Mouse (Mus musculus): ENCODE measurements around the gene Gclc. TPM values are rescaled to one million over a fixed set of nuclear protein-coding genes. Genes with fewer than 3 reads are reported as not detected.

Gclc gene
- total and polyA plus RNA-seq, 2 experiments from 2014 or later, result 14.4 to 28.4 TPM

DNA sequence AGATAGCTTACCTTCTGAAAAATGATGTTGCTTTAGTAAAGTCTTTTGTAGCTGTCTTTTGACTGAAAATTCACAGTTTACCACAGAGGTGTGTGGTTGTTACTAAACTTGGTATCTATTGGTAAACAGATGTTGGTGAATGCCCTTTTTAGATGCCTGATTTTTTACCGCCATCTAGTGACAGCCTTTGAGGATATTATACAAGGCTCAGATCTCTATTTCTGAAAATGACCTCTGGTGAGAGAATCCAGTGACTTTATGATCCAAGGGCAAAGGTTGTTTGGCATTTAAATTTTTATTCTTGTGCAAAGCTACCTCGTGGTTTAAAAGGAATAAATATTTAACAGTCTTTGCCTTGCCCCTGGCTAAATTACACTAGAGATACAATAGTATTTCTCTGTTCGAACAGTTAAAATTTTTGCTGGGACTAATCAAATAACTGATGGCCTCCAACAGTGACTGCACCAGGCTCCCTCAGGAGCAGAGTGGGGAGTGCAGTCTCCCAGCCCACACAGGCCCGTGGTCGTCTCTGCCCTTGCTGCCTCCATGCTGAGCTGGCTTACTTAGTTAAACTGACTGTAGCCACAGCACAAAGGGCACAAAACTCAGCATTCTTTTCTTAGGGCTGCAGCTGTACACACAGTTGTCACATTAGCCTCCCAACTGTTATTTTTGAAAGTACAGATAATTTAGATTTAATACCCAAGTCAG is 27.3 kb downstream of the Gclc start:
- H3K4me2 ChIP-seq (ENCODE audit: low read depth), result no peak overlapping the region
- H3K9ac ChIP-seq, result no peak overlapping the region
- WGBS, result 47% methylated on average over 5 of the region's 5 CpGs
- H3K4me3 ChIP-seq (ENCODE audit: low read depth, low read length), result no peak overlapping the region
- TF ChIP-seq CTCF (IDR thresholded peaks at IDR 0.05; ENCODE audit: low read depth), result peak; percentile 68
- peak; percentile 56 for DNase-seq
- no peaks in the 10 kb centered on the region for H3K4me1 ChIP-seq (ENCODE audit: insufficient read depth)
- peaks cover 47% of the 10 kb centered on the region for H3K36me3 ChIP-seq (ENCODE audit: insufficient read depth)
- H3K27me3 ChIP-seq (ENCODE audit: insufficient read depth, low read length), result no peaks in the 10 kb centered on the region
- no peaks in the 10 kb centered on the region for H3K9me3 ChIP-seq (ENCODE audit: low read length)
- peak; percentile 47; the same call in 1 of the 2 replicates for ATAC-seq
- no peak overlapping the region for H3K27ac ChIP-seq (ENCODE audit: low read depth, low read length)

GRCm38 (mm10) chr9:77782201-77782600 is 27.9 kb downstream of the Gclc start:
- TF ChIP-seq CTCF (IDR thresholded peaks at IDR 0.05; ENCODE audit: low read depth), result no peak
- Histone ChIP-seq H3K27me3 (ENCODE audit: insufficient read depth, low read length) (no peaks in the 10 kb centered on the region), H3K4me1 (ENCODE audit: insufficient read depth) (no peaks in the 10 kb centered on the region), H3K4me3 (ENCODE audit: low read depth, low read length) (no peak overlapping the region), H3K27ac (ENCODE audit: low read depth, low read length) (no peak overlapping the region), H3K36me3 (ENCODE audit: insufficient read depth) (peaks cover 53% of the 10 kb centered on the region), H3K9me3 (ENCODE audit: low read length) (no peaks in the 10 kb centered on the region), H3K4me2 (ENCODE audit: low read depth) (no peak overlapping the region), H3K9ac (no peak overlapping the region)
- 80% methylated on average over 4 of the region's 4 CpGs for WGBS
- ATAC-seq, result no peak
- DNase-seq, result no peak

DNA sequence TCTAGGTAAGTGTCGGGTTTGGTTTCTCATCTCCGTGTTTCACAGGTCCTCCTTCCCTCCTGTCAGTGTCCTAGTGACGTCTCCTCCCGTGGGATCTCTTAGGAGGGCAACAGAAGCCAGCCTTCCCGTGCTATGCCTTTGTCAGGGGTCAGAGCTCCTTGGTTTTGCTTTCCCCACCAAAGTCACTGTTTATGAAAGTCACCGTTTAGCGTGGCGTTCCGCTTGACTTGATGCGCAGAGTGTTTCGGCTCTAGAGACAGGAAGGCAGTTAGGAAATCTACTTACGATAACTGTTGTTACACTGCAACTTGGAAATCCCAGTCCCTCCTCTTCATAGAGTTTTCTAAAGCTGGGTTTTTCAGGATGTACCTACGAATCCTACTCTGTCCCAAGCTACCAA is 28.7 kb downstream of the Gclc start:
- no peak for ATAC-seq
- Histone ChIP-seq H3K9me3 (ENCODE audit: low read length) (no peaks in the 10 kb centered on the region), H3K4me1 (ENCODE audit: insufficient read depth) (no peaks in the 10 kb centered on the region), H3K9ac (no peak overlapping the region), H3K27me3 (ENCODE audit: insufficient read depth, low read length) (no peaks in the 10 kb centered on the region), H3K36me3 (ENCODE audit: insufficient read depth) (peaks cover 61% of the 10 kb centered on the region), H3K27ac (ENCODE audit: low read depth, low read length) (no peak overlapping the region), H3K4me3 (ENCODE audit: low read depth, low read length) (no peak overlapping the region), H3K4me2 (ENCODE audit: low read depth) (no peak overlapping the region)
- WGBS, result 93% methylated on average over 13 of the region's 13 CpGs
- DNase-seq, result no peak
- TF ChIP-seq CTCF (IDR thresholded peaks at IDR 0.05; ENCODE audit: low read depth), result no peak

DNA sequence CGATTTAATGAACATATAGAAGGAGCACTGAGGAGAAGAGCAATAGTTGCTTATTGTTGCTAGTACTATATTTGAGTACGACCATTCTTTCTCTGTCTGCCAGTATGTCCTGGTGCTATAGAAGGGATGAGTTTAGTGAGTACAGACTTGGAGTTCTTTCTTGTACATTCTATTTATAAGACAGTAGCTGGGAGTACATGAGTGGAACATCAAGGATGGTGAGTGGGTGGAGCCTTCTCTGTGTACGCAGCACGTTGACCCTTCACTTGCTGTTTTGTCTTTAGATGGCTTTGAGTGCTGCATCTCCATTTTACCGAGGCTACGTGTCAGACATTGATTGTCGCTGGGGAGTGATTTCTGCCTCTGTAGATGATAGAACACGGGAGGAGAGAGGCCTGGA is 31.1 kb downstream of the Gclc start:
- DNase-seq, result no peak
- Histone ChIP-seq H3K9me3 (ENCODE audit: low read length) (no peaks in the 10 kb centered on the region), H3K4me2 (ENCODE audit: low read depth) (no peak overlapping the region), H3K9ac (no peak overlapping the region), H3K27ac (ENCODE audit: low read depth, low read length) (no peak overlapping the region), H3K36me3 (ENCODE audit: insufficient read depth) (peaks cover 48% of the 10 kb centered on the region), H3K27me3 (ENCODE audit: insufficient read depth, low read length) (no peaks in the 10 kb centered on the region), H3K4me1 (ENCODE audit: insufficient read depth) (no peaks in the 10 kb centered on the region), H3K4me3 (ENCODE audit: low read depth, low read length) (no peak overlapping the region)
- no peak for TF ChIP-seq CTCF (IDR thresholded peaks at IDR 0.05; ENCODE audit: low read depth)
- 93% methylated on average over 8 of the region's 8 CpGs for WGBS
- ATAC-seq, result no peak

GRCm38 (mm10) chr9:77787936-77788335 is 33.6 kb downstream of the Gclc start:
- Histone ChIP-seq H3K36me3 (ENCODE audit: insufficient read depth) (peaks cover 51% of the 10 kb centered on the region), H3K27me3 (ENCODE audit: insufficient read depth, low read length) (no peaks in the 10 kb centered on the region), H3K4me3 (ENCODE audit: low read depth, low read length) (no peak overlapping the region), H3K9ac (no peak overlapping the region), H3K4me1 (ENCODE audit: insufficient read depth) (no peaks in the 10 kb centered on the region), H3K4me2 (ENCODE audit: low read depth) (no peak overlapping the region), H3K9me3 (ENCODE audit: low read length) (no peaks in the 10 kb centered on the region), H3K27ac (ENCODE audit: low read depth, low read length) (no peak overlapping the region)
- no peak for TF ChIP-seq CTCF (IDR thresholded peaks at IDR 0.05; ENCODE audit: low read depth)
- ATAC-seq (no peak), DNase-seq (no peak)
- 94% methylated on average over 7 of the region's 7 CpGs for WGBS

DNA sequence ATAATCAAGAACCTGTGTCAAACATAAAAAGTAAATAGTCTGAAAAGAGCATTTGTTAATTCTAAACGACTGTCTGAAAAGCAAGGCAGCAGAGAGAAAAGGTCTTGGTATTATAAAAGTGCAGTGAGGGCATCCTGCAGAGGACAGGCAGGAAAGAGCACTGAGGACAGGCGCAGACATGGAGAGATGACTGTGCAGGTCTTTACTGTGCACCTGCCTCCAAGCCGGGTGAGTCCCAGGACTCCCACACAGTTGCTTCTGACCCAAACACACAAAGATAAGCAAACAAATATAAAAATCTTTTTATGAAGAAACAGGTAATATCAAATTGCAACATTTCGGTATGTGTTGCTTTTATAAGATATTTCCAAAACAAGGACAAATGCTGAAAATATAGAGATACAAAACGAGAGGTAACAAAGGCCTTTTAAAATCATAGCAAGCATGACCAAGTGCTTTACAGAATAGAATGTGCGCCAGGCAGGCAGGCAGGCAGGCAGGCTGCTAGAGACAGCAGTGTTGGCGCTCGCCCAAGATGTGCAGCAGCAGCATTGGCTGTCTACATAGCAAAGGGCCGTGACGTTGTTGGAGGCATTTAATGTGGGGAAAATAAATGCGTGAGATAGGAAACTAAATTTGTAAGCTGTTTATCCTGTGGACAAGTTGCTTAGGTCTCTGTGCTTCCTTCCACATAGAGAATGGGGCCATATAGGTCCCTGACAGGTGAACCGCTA is 35.4 kb downstream of the Gclc start:
- TF ChIP-seq CTCF (IDR thresholded peaks at IDR 0.05; ENCODE audit: low read depth), result no peak
- no peaks in the 10 kb centered on the region for H3K27me3 ChIP-seq (ENCODE audit: insufficient read depth, low read length)
- no peaks in the 10 kb centered on the region for H3K4me1 ChIP-seq (ENCODE audit: insufficient read depth)
- H3K36me3 ChIP-seq (ENCODE audit: insufficient read depth), result peaks cover 54% of the 10 kb centered on the region
- WGBS, result 50% methylated on average over 12 of the region's 12 CpGs
- no peak overlapping the region for H3K9ac ChIP-seq
- DNase-seq (peak; percentile 81), ATAC-seq (peak; percentile 96)
- H3K9me3 ChIP-seq (ENCODE audit: low read length), result no peaks in the 10 kb centered on the region
- no peak overlapping the region for H3K4me3 ChIP-seq (ENCODE audit: low read depth, low read length)
- no peak overlapping the region for H3K4me2 ChIP-seq (ENCODE audit: low read depth)
- H3K27ac ChIP-seq (ENCODE audit: low read depth, low read length), result no peak overlapping the region

DNA sequence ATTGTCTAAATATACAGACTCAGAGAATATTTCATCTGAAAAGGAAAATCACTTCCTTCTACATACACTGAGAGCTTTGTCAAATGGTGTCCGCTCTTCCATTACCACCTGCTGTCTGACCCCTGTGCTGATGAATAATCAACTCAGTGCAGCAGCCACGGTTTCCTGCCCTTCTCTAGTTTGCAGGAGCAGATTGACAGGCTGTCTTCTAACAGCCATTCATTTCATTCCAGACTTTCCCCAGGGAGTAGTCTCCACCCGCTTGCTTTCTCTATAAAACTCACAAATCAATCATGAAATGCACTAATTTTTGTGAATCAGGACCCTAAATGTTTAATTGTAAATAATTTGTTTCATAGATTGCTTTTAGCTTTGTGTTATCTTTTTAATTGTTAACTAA is 39.5 kb downstream of the Gclc start:
- no peaks in the 10 kb centered on the region for H3K4me1 ChIP-seq (ENCODE audit: insufficient read depth)
- ATAC-seq (no peak), DNase-seq (no peak)
- H3K27me3 ChIP-seq (ENCODE audit: insufficient read depth, low read length), result no peaks in the 10 kb centered on the region
- no peaks in the 10 kb centered on the region for H3K9me3 ChIP-seq (ENCODE audit: low read length)
- H3K27ac ChIP-seq (ENCODE audit: low read depth, low read length), result no peak overlapping the region
- WGBS, result 40% methylated on average over 3 of the region's 3 CpGs
- peaks cover 17% of the 10 kb centered on the region for H3K36me3 ChIP-seq (ENCODE audit: insufficient read depth)
- H3K9ac ChIP-seq, result no peak overlapping the region
- H3K4me3 ChIP-seq (ENCODE audit: low read depth, low read length), result no peak overlapping the region
- TF ChIP-seq CTCF (IDR thresholded peaks at IDR 0.05; ENCODE audit: low read depth), result no peak
- H3K4me2 ChIP-seq (ENCODE audit: low read depth), result no peak overlapping the region

All from forebrain, postnatal 0 days (tissue).